Comparison of ENCODE assay signal across 23 mouse cellular contexts in the genomic region with DNA sequence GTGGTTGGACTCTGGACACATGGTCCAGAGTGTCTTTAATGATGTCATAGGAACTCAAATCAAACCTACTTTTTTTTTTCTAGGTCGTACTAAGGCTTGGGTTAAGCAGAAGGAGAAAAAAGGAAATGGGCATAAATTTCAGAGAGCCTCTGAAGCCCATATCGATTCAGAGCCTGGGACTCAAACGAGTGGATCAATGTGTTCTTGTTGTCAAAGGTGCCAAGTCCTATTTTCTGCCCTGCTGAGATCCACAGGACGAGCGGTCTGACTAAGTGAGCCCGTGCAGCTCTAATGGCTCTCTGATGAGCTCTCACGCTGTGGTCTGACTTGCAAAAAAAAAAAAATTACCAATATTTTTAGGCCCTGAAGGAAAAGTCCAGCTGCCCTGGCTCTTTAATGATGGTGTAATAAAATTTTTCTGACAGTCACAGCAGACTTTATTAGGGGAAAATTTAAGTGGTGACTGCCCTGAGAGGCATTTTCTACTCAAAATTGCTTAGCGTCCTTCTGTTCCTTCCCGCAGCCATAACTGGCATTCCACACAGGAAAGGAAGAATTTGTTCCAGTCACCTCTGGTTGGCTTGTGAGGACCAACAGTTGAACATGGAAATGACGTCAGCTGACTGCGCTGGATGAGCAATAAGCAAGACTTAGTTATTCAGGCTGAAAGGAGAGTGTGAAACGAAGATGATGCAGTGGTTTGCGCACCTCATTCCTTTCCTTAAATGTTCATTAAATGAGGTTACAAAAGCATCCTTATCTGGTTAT. TPM values are rescaled to one million over a fixed set of nuclear protein-coding genes. Genes with fewer than 3 reads are reported as not detected.
A peak's percentile ranks its signal among the peaks of the same experiment; 100 is the strongest.
DNase-seq lines count a peak whose midpoint lies in the region; ATAC-seq and TF ChIP-seq lines count a peak whose summit lies in the region.
"Had no signal": no experiment of that assay in that cellular context is flagged by ENCODE, and none has a peak within 500 bp of the region (broad histone marks: within the 10 kb centered on the region; RNA-seq: fewer than 3 reads in every experiment).

No protein-coding gene starts in this region.

- ATAC-seq in lung, embryonic 16.5 days (ENCODE audit: low read depth): peak; percentile 49; the same call in 1 of the 2 replicates
- peak; percentile 23; the same call in 1 of the 2 replicates for ATAC-seq in limb, embryonic 14.5 days (ENCODE audit: low FRiP score, low read depth)
- ATAC-seq: forebrain, embryonic 14.5 days; hindbrain, postnatal 0 days; intestine, embryonic 16.5 days; liver, embryonic 12.5 days; midbrain, embryonic 16.5 days; Patski had no signal

- DNase-seq in layer of hippocampus, adult 2 months (ENCODE audit: low spot score in 2 of 2): no peak
- DNase-seq in layer of hippocampus, postnatal 25 days (ENCODE audit: extremely low spot score in 1 of 2, low spot score in 1 of 2): no peak
- no peak for DNase-seq in lung, postnatal 14 days
- DNase-seq in brain, adult 2 months (ENCODE audit: low read depth, low spot score): peak; percentile 49
- DNase-seq in limb, embryonic 14.5 days (ENCODE audit: low spot score): peak; percentile 40
- no peak for DNase-seq in ovary, postnatal 36 days (ENCODE audit: low spot score)
- DNase-seq: adrenal gland, postnatal 36 days; cerebellum, adult 11-12 months; kidney, postnatal 36 days; lung, postnatal 36 days; right cerebral cortex, postnatal 25 days; spleen, adult 18-20 months had no signal

- H3K9ac ChIP-seq in lung, embryonic 16.5 days (ENCODE audit: low read length): no peak overlapping the region
- no peak overlapping the region for H3K9ac ChIP-seq in limb, embryonic 14.5 days (ENCODE audit: low read depth, low read length, severe bottlenecking)
- H3K9ac ChIP-seq: embryonic facial prominence, embryonic 13.5 days; liver, embryonic 12.5 days had no signal

- no peaks in the 10 kb centered on the region for H3K36me3 ChIP-seq in lung, embryonic 16.5 days (ENCODE audit: control insufficient read depth, insufficient read depth, low read length)
- no peaks in the 10 kb centered on the region for H3K36me3 ChIP-seq in limb, embryonic 14.5 days (ENCODE audit: control insufficient read depth, insufficient read depth, low read length)
- H3K36me3 ChIP-seq: embryonic facial prominence, embryonic 13.5 days; heart, embryonic 10.5 days; liver, embryonic 12.5 days had no signal

- no peak for TF ChIP-seq CTCF in layer of hippocampus, adult 2 months (conservative IDR thresholded peaks at IDR 0.05)

- no peak for TF ChIP-seq POLR2A in limb, embryonic 14.5 days (IDR thresholded peaks at IDR 0.05; ENCODE audit: borderline replicate concordance, extremely low read depth, insufficient read depth, insufficient read length)

- H3K9me3 ChIP-seq in lung, embryonic 16.5 days (ENCODE audit: control insufficient read depth, low read length): peaks cover 6% of the 10 kb centered on the region
- peaks cover 11% of the 10 kb centered on the region for H3K9me3 ChIP-seq in limb, embryonic 14.5 days (ENCODE audit: control insufficient read depth, low read length)
- H3K9me3 ChIP-seq: heart, embryonic 10.5 days had no signal

- no peak overlapping the region for H3K4me2 ChIP-seq in lung, embryonic 16.5 days (ENCODE audit: low read depth, low read length)
- H3K4me2 ChIP-seq in limb, embryonic 14.5 days (replicated peaks; ENCODE audit: low read depth, low read length, severe bottlenecking): no peak overlapping the region
- H3K4me2 ChIP-seq: embryonic facial prominence, embryonic 13.5 days; liver, embryonic 12.5 days had no signal

- H3K27me3 ChIP-seq in lung, embryonic 16.5 days (ENCODE audit: control insufficient read depth, insufficient read depth, low read depth, low read length): no peaks in the 10 kb centered on the region
- H3K27me3 ChIP-seq in limb, embryonic 14.5 days (ENCODE audit: control insufficient read depth, insufficient read depth, low read length): no peaks in the 10 kb centered on the region
- H3K27me3 ChIP-seq: Patski had no signal

- 0 out of 2 replicates have a peak, but pooled peaks cover 3% of the 10 kb centered on the region for H3K4me1 ChIP-seq in lung, embryonic 16.5 days (replicated peaks; ENCODE audit: control insufficient read depth, insufficient read depth, low read length)
- peaks cover 15% of the 10 kb centered on the region for H3K4me1 ChIP-seq in limb, embryonic 14.5 days (ENCODE audit: control insufficient read depth, insufficient read depth, low read length)
- H3K4me1 ChIP-seq: embryonic facial prominence, embryonic 13.5 days; heart, embryonic 10.5 days; liver, embryonic 12.5 days; megakaryocyte, embryonic 14.5 days had no signal

- 52% methylated on average over 13 of the region's 13 CpGs for WGBS in lung, embryonic 16.5 days
- 35% methylated on average over 13 of the region's 13 CpGs for WGBS in limb, embryonic 14.5 days

- H3K27ac ChIP-seq in layer of hippocampus, adult 2 months: 0 out of 2 replicates have a peak overlapping the region, but pooled peaks have one; percentile 36
- H3K27ac ChIP-seq in lung, embryonic 16.5 days (ENCODE audit: low read length): peak overlapping the region; percentile 29; the same call in 1 of the 2 replicates
- no peak overlapping the region for H3K27ac ChIP-seq in limb, embryonic 14.5 days (replicated peaks; ENCODE audit: low read depth, low read length)
- H3K27ac ChIP-seq: embryonic facial prominence, embryonic 13.5 days; heart, embryonic 10.5 days; hindbrain, postnatal 0 days; liver, embryonic 12.5 days had no signal

- no peak overlapping the region for H3K4me3 ChIP-seq in layer of hippocampus, adult 2 months
- H3K4me3 ChIP-seq in lung, embryonic 16.5 days (ENCODE audit: low read length): no peak overlapping the region
- H3K4me3 ChIP-seq in limb, embryonic 14.5 days (replicated peaks; ENCODE audit: low read length): no peak overlapping the region
- H3K4me3 ChIP-seq: embryonic facial prominence, embryonic 13.5 days; heart, embryonic 10.5 days; liver, embryonic 12.5 days; megakaryocyte, embryonic 14.5 days had no signal

RNA-seq across cellular contexts. Expression of gene Kcnk1, which starts 37.6 kb away (rescaled TPM):
- 10 to 100 TPM; 73.4 to 77.5 TPM for total RNA-seq in layer of hippocampus, adult 2 months (2021)
- total RNA-seq in layer of hippocampus, postnatal 25 days (2021): 10 to 100 TPM; 78.3 to 82.5 TPM
- polyA plus RNA-seq in lung, embryonic 16.5 days (2015; fragmentation: Nextera tagmentation; extraction: Ambion mirVana): 55.9 and 59.0 TPM in 2 replicates
- polyA plus RNA-seq in limb, embryonic 14.5 days (2012; rRNA removed): 16.1 and 19.7 TPM in 2 replicates
- 27.3 and 27.6 TPM in 2 replicates for polyA plus RNA-seq in limb, embryonic 14.5 days (2014; fragmentation: Nextera tagmentation; extraction: Ambion mirVana)

RNA-seq across cellular contexts. Expression of gene Map3k21, which starts 47.2 kb away (rescaled TPM):
- total RNA-seq in layer of hippocampus, adult 2 months (2021): 1 to 10 TPM; 1.5 to 1.7 TPM
- total RNA-seq in layer of hippocampus, postnatal 25 days (2021): 1 to 10 TPM; 1.1 to 1.5 TPM
- polyA plus RNA-seq in lung, embryonic 16.5 days (2015; fragmentation: Nextera tagmentation; extraction: Ambion mirVana): 2.2 TPM in 2 replicates
- polyA plus RNA-seq in limb, embryonic 14.5 days (2012; rRNA removed): 0.47 TPM in 2 replicates
- polyA plus RNA-seq in limb, embryonic 14.5 days (2014; fragmentation: Nextera tagmentation; extraction: Ambion mirVana): 0.04 and 0.18 TPM in 2 replicates
- total RNA-seq: neutrophil, adult 5-6 weeks had no signal

RNA-seq across cellular contexts. Expression of gene Pcnx2, which starts 59.3 kb away (rescaled TPM):
- 10 to 100 TPM; 66.8 to 69.1 TPM for total RNA-seq in layer of hippocampus, adult 2 months (2021)
- 10 to 100 TPM; 66.0 to 66.3 TPM for total RNA-seq in layer of hippocampus, postnatal 25 days (2021)
- 0.21 and 0.41 TPM in 2 replicates for polyA plus RNA-seq in lung, embryonic 16.5 days (2015; fragmentation: Nextera tagmentation; extraction: Ambion mirVana)
- 0.33 and 0.42 TPM in 2 replicates for polyA plus RNA-seq in limb, embryonic 14.5 days (2012; rRNA removed)
- polyA plus RNA-seq in limb, embryonic 14.5 days (2014; fragmentation: Nextera tagmentation; extraction: Ambion mirVana): 0.15 and 0.39 TPM in 2 replicates
- total RNA-seq: neutrophil, adult 5-6 weeks had no signal

Comparison
In these comparisons a context has a peak if more than half of its experiments do, and no peak if none do; other contexts are left out.
1. DNase-seq: peak in brain, adult 2 months (single experiment) and limb, embryonic 14.5 days (single experiment); none in layer of hippocampus, adult 2 months (0 of 2), layer of hippocampus, postnatal 25 days (0 of 2), lung, postnatal 14 days (single experiment) and ovary, postnatal 36 days (single experiment).